Mouse (Mus musculus) spleen, postnatal 4 days (tissue): ENCODE data around the gene Asic4.

ENCODE experiments used
- DNase-seq, 2 experiments: peaks; one replicate each; pipeline ENCODE4 v3.0.0; 2022; ENCODE audit warnings: low spot score in 2 of 2

Gene Asic4

DNA sequence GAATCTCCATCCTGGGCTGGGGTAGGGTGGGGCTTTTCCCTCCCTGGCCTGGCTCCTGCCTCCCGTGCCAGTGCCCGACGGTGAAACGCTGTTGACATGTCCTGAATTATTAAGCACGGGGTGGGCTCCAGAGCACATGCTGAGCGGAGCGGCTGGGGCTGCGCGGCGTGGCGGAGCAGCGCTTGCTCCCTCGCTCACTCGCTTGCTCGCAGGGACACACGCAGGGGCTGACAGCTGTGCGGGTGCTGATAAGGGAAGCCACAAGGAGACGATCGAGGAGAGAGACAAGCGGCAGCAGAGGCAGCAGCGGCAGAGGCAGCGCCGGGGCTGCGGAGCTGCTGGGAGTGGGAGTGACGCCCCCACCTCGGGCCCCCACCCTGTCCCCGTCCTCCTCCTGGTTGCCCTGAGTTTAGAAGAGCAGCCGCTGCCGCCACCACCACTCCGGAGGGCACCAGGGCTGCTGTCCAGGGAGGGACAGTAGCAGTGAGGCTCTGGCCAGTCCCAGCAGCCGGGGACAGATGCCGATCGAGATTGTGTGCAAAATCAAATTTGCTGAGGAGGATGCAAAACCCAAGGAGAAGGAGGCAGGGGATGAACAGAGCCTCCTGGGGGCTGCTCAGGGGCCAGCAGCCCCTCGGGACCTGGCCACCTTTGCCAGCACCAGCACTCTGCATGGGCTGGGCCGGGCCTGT, at the start of gene Asic4:
Gene Asic4 (plus strand): TSS at position 123 of the 692 bp plus-strand sequence.
- no peak for DNase-seq

DNA sequence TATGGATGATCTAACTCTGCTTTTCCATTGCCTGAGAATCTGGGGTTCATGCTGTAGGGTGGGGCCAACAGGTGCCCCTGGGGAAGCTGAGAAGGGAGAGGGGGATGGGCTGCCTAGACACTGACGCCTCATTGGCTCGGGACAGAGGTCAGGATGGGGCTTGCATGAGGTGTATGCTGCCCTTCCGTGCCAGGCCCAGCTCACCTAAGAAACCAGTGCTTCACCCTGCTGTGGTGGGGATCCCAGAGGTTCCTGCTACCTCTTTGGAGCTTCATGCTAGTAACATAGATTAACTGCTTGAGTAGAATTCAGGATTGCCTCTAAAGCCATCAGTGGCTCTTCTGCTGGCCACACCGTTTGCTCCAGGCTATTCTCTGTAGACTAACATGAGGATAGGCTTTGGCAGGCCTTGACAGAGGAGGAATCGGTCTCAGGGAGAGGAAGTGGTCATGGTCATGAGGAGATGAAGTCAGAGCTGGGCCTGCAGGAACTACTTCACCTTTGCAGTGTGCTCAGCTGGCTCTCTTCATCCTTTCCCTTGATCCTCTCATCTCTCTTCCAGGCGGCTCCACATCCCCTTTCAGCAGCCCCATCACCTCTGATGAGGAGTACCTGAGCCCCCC, 49.6 kb upstream of the Asic4 start:
- no peak for DNase-seq

DNA sequence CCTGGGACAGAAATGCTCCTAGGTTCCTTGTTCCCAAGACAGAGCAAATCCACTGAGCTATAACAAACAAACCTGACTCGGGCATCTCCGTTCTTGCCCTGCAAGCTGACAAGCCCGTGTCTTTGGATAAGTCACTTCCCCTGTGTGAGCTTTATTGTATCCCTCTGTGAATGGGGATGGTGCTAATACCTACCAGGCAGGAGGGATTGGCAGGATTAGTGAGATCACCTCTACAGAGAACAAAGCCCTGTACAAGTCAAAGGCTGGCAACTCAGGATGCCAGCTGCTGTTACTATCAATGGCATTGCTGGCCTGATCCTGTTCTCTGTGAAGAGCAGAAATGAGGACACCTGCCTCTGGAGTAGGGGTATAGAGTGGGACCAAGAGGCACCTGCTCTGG, 44.7 kb upstream of the Asic4 start:
- DNase-seq, result no peak

DNA sequence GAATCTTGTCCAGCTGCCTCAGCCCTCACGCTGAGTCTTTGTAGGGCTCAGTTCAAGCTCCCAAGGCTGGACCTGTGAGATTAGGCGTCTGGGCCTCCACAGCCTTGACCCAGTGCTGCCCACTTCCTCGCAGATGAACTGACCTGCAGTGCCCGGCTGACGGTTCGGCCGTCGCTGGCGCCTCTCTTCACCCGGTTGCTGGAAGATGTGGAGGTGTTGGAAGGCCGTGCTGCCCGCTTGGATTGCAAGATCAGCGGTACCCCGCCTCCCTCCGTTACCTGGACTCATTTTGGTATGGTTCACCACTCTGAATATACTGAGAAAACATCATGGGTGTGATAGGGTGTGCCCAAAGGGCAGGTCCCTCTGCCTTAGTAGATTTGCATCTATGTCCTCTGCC, 44.1 kb upstream of the Asic4 start:
- peak in 1 of 2 experiments; percentile 57 for DNase-seq

DNA sequence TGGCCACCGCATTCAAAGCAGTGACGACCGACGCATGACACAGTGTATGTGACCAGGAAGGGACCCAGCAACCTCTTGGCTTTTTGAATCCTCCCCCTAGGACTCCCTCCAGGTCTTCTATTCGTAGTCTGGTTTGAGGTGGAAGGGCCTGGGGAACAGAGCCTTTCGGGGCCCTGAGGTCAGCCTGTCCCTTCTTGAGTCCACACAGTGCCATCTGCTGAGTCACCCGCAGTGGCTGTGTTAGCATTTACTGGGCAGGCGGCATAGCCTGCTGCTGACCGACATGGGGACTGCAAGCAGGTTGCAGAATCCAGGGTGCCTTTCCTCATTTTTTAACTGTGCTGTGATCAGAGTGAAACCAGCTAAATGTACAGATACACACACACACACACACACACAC, 43.2 kb upstream of the Asic4 start:
- no peak for DNase-seq

DNA sequence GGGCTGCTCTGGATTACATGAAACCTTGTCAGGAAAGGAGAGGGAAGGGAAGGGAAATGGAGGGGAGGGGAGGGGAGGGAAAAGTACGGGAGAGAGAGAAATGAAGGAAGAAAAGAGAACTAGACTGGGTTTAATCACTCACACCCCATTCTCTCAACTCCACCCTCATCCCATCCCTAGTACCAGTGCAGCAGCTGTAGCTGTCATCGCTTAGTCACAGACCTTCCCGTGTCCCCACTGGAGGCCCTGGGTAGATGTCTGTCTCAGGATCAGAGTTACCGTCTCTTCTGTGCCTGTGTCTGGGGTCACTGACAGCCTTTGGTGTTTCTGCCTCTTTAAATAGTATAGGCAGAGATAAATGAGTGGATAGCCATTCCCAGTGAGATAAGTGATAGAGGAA, 42.0 kb upstream of the Asic4 start:
- no peak for DNase-seq

DNA sequence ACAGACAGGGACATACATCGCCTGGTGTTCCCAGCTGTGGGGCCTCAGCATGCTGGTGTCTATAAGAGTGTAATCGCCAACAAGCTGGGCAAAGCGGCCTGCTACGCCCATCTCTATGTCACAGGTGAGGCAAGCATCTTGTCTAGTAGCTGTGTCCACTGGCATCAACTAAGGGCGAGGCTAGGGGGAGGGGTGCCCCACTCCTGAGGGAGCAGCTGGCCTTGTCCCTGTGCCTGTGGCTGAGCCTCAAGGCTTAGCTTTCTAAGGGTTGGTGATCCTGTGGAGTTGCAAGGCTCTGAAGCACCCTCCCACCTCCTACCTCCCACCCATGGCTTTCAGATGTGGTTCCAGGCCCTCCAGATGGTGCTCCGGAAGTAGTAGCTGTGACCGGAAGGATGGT, 40.3 kb upstream of the Asic4 start:
- no peak for DNase-seq

DNA sequence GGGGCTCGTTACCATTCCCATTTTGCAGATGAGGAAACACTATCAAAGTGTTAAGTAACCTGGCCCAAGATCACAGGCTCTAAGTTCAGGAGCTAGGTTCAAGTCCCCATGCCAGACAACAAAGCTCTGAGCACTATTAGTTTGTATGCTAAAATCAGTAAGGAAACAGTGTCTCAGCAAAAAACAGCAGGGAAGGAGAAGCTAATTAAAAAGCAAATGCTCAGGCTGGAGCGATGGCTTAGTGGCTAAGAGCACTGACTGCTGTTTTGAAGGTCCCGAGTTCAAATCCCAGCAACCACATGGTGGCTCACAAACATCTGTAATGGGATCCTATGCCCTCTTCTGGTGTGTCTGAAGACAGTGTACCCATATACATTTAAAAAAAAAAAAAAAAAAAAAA, 38.0 kb upstream of the Asic4 start:
- no peak for DNase-seq

DNA sequence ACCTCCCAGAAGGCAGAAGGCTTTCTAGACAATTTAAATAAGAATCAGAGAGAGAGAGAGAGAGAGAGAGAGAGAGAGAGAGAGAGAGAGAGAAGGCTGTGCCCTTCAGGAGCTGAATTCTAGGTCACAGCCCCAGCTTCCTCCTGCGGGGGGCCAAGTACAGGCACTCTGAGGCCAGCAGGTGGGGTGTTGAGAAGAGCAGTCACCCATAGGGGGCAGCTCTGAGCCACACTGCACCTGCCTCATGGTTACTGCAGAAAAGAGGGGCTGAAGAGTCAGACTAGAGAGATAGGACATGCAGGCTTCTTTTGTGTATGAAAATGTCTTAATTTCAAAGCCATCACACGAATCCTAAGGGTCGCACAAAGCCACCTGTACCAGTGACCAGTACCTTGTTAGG, 36.5 kb upstream of the Asic4 start:
- peak in 1 of 2 experiments; percentile 66 for DNase-seq

DNA sequence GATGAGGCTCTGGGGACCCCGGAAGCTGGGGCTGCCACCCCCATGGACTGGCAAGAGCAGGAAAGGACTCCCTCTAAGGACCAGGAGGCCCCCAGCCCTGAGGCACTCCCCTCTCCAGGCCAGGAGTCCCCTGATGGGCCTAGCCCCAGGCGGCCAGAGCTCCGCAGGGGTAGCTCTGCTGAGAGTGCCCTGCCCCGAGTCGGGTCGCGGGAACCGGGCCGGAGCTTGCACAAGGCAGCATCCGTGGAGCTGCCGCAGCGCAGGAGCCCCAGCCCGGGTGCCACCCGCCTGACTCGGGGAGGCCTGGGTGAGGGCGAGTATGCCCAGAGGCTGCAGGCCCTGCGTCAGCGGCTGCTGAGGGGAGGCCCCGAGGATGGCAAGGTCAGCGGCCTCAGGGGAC, 28.4 kb upstream of the Asic4 start:
- no peak for DNase-seq

DNA sequence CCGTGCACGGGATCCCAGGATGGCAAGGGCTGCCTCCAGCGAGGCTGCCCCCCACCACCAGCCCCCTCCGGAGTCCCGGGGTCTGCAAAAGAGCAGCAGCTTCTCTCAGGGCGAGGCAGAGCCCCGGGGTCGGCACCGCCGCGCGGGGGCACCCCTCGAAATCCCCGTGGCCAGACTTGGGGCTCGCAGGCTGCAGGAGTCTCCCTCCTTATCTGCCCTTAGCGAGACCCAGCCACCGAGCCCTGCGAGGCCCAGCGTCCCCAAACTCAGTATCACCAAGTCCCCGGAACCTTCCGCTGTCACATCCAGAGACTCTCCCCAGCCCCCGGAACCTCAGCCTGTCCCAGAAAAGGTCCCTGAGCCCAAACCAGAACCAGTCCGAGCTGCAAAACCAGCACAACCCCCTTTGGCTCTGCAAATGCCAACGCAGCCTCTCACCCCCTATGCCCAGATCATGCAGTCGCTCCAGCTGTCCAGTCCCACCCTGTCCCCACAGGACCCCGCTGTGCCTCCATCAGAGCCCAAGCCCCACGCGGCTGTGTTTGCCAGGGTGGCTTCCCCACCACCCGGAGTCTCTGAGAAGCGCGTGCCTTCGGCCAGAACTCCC, 27.9 kb upstream of the Asic4 start:
- no peak for DNase-seq

DNA sequence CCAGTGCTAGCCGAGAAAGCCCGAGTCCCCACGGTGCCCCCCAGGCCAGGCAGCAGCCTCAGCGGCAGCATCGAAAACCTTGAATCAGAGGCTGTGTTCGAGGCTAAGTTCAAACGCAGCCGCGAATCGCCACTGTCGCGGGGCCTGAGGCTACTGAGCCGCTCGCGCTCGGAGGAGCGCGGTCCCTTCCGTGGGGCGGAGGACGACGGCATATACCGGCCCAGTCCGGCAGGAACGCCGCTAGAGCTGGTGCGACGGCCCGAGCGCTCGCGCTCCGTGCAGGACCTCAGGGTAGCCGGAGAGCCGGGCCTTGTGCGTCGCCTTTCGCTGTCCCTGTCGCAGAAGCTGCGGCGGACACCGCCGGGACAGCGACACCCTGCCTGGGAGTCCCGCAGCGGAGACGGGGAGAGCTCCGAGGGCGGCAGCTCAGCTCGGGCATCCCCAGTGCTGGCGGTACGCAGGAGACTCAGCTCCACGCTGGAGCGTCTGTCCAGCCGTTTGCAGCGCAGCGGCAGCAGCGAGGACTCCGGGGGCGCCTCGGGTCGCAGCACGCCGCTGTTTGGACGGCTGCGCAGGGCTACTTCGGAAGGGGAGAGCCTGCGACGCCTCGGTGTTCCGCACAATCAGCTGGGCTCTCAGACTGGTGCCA, 27.3 kb upstream of the Asic4 start:
- DNase-seq, result no peak

DNA sequence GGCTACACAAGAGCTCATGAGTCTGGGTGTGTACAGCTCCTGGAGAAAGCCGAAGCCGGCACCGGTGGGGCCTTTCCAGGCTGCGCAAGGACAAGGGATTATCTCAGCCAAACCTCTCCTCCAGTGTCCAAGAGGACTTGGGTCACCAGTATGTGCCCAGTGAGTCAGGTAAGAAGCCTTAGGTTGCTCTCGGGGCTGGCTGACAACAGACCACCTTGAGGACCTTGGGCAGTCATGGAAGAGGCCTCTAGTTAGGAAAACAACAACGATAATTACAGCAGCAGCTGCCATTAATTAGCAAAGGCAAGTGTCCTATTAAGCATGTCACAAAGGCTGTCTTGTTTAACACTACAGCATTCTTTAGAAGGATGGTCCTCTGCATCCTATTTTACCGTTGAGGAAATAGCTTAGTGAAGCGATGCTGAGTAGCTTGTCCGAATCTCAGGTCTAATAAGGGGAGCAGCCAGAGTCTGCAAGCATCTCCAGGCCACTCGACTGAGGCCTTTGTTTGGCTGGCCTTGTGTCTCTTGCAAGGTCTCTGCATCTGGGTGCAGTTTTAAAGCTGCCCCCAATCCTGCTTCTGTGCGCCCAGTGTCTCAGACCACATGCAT, 26.4 kb upstream of the Asic4 start:
- no peak for DNase-seq

DNA sequence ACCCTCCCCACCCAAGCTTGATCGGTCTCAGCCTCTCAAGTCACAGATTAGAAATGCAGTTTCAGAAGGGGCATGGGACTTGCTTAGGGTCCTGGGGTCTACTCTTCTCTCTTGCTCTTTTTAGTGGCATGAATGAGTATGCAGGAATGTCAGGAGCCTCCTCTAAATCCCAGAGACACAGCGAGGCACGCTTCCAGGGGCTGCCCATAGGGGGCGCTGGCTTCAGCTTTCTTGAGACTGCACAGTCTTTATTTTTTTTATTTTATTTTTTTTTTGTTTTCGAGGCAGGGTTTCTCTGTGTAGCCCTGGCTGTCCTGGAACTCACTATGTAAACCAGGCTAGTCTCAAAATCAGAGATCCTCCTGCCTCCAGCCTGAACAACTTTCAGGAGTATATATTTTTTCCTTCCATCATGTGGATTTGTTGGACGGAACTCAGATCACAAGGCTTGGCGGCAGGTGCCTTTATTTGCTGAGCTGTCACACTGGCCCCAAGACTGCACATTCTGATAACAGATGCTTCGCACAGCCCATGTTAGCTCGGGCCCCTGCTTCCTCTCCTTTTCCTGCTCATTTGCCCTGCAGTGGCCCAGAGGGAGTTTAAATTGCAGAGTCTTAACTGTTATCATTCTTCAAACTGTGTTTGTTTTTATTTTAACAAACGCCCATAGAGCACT, 24.3 kb upstream of the Asic4 start:
- no peak for DNase-seq

DNA sequence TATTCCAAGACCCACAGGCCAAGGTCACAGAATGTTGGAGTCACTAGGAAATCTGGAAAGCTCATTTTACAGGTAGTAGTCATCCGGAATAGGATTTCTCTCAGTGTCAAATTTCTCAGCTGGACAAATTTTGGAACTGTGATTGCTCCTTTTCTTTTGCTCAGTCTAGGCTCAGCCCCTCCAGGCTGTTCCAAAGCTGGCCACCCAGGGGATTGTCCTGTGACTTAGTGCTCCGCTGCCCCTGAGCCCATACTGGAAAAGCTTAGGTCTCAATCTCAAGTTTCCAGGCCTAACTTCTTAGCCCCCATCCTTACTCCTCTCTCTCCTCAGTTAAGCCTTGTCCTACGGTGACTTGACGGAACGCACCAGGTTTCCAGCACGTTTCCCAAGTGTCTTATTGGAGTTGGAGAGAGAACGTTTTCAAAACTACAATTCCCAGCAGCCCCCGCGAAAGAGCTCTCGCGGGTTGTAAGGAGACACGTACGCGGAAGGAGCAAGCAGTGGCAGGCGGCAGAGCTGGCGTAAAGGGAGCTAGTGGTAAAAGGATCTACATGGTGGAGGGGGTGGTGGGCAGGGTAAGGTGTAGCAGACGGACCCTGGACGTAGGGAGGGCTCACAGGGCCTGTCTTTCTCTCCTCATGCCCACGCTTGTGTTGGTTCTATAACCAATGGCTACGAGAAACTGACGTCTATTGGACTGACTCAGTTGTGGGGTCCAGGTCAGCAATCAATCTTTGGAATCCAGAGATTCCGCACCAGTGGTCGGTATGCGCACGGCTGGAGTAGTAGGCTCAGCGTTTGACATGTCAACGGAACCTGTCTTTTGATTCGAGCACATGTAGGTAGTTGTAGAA, 14.5 kb upstream of the Asic4 start, which contains the start of gene Gmppa:
Gene Gmppa (plus strand): TSS at position 456 of the 854 bp plus-strand sequence.
- peak; percentile 57 to 81 for DNase-seq

DNA sequence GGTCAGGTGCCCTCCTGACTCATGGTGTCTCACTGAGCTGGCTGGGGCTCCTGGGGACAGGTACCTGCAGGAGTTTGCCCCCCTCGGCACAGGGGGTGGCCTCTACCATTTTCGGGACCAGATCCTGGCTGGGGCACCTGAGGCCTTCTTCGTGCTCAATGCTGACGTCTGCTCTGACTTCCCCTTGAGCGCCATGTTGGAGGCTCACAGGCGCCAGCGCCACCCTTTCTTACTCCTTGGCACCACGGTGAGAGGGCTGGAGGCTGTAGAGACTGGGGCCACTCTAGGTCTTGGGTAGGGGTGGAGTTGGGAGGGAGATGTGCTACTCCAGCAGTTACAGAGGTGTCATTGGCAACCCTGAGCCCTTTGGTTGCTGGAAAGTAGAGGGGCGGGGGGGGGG, 11.5 kb upstream of the Asic4 start:
- DNase-seq, result no peak

DNA sequence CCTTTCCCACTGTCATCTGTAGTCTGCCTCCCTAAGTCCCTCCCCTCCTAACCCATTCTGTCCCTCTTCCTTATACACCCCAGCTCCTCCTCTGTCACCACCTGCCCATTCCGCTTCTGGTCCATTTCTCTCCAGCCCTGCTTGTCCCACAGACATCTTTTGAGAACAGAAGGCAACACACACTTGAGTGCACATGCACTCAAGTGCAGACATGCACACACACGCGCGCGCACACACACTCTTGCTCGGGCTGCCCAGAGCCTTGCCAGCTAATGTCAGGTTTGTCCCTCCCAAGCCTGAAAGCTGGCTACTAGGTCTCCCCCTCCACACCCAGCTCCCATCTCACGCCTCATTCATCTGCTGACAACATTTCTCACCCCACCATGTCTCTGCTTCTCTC, 9.6 kb upstream of the Asic4 start:
- no peak for DNase-seq

DNA sequence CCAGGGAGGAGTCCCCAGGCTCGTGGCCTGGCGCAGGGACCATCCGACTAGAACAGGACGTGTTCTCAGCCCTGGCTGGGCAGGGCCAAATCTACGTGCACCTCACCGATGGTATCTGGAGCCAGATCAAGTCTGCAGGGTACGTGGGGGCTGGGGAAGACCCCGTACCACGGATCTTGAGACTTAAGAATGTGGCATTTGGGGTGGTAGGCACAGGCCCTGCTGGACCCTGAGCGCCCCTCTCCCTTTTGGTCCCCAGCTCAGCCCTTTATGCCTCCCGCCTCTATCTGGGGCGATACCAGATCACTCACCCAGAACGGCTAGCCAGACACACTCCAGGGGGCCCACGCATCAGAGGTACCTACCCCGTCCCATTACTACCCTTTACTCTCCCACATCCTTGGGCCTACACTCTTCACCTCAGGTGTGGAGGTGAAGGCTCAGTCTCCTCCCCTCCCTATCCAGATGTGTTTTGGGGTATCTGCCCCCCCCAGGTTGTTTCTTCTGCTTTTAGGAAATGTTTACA, 8.7 kb upstream of the Asic4 start:
- DNase-seq, result no peak

DNA sequence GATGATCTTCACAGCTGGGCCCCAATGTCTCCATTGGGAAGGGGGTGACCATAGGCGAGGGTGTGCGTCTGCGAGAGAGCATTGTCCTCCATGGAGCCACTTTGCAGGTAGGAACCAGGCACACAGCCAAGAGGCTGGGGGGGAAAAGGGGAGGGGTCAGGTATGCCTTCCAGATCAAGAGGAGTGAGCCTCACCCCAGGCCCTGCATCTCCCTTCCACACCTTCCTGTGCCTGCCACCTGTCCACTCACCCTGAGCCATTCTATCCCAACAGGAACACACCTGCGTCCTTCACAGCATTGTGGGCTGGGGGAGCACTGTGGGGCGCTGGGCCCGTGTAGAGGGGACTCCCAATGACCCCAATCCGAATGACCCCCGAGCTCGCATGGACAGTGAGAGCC, 8.1 kb upstream of the Asic4 start:
- no peak for DNase-seq

DNA sequence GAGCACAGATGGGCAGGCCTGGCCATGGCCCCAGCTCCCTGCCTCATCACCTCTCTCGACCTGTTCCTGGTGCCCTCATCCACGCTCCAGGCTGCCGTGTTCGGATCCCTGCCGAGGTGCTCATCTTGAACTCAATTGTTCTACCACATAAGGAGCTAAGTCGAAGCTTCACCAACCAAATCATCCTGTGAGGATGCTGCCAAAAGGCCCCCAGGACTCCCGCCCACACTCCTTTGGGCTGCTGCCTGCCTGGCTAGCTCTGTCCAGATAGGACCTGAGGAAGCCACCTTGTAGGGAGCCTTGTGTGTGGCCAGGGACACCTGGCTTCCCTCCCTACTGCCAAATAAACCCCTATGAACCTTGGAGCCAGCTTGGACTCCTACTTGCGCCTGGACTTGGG, 7.4 kb upstream of the Asic4 start:
- DNase-seq, result no peak
